Comparison of ENCODE assay signal across 8 mouse cellular contexts in the genomic region with DNA sequence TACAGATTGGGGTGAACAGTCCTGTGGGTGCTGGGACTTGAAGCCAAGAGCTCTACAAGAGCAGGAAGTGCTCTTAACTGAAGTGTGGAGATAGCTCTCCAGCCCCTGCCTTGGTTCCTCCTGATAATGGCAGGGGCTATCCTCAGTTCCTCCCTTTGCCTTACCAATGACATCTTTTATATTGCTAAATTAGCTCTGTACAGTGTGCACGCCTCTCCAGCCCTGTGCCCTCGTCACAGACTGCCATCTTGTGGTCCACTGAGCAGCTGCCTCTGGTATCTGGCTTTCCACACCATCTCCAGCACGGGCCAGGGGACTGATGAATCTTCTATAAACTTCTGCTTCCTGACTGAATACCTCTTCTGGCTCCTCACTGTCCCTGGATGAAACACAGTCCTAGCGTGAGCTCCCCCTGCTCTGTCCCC. TPM values are rescaled to one million over a fixed set of nuclear protein-coding genes. Genes with fewer than 3 reads are reported as not detected.
DNase-seq lines count a peak whose midpoint lies in the region; ATAC-seq and TF ChIP-seq lines count a peak whose summit lies in the region.

No protein-coding gene starts in this region.

- H3K27ac ChIP-seq in hindbrain, embryonic 11.5 days (ENCODE audit: low read depth, low read length), result no peak overlapping the region
- no peak overlapping the region for H3K27ac ChIP-seq in lung, postnatal 0 days (ENCODE audit: low read length)

- H3K4me1 ChIP-seq in hindbrain, embryonic 11.5 days (replicated peaks; ENCODE audit: control insufficient read depth, insufficient read depth, low read length), result no peaks in the 10 kb centered on the region; the same call in 1 of the 2 replicates
- H3K4me1 ChIP-seq in lung, postnatal 0 days (ENCODE audit: insufficient read depth, low read depth, low read length), result no peaks in the 10 kb centered on the region

- ATAC-seq in frontal cortex, adult (ENCODE audit: low TSS enrichment), result peak; percentile 86
- ATAC-seq in hindbrain, embryonic 11.5 days (ENCODE audit: low FRiP score), result peak; percentile 75
- ATAC-seq in lung, postnatal 0 days, result peak; percentile 82

- no peak overlapping the region for H3K9ac ChIP-seq in hindbrain, embryonic 11.5 days (ENCODE audit: low read depth, low read length)
- no peak overlapping the region for H3K9ac ChIP-seq in lung, postnatal 0 days (replicated peaks; ENCODE audit: low read depth)

- H3K36me3 ChIP-seq in hindbrain, embryonic 11.5 days (ENCODE audit: control insufficient read depth, insufficient read depth, low read length), result no peaks in the 10 kb centered on the region
- no peaks in the 10 kb centered on the region for H3K36me3 ChIP-seq in lung, postnatal 0 days (ENCODE audit: insufficient read depth, low read length)

- no peak overlapping the region for H3K4me3 ChIP-seq in hindbrain, embryonic 11.5 days (ENCODE audit: low read depth, low read length)
- no peak overlapping the region for H3K4me3 ChIP-seq in lung, postnatal 0 days (ENCODE audit: low read depth, low read length)

- TF ChIP-seq CTCF in lung, postnatal 0 days (IDR thresholded peaks at IDR 0.05), result peak; percentile 83

- WGBS in hindbrain, embryonic 11.5 days, result 30% methylated on average over 4 of the region's 4 CpGs
- WGBS in lung, postnatal 0 days, result 17% methylated on average over 4 of the region's 4 CpGs

- no peak for TF ChIP-seq EP300 in lung, postnatal 0 days (IDR thresholded peaks at IDR 0.05)

- H3K9me3 ChIP-seq in hindbrain, embryonic 11.5 days (ENCODE audit: control insufficient read depth, low read length), result no peaks in the 10 kb centered on the region
- no peaks in the 10 kb centered on the region for H3K9me3 ChIP-seq in lung, postnatal 0 days (ENCODE audit: low read length)

- no peak overlapping the region for H3K4me2 ChIP-seq in hindbrain, embryonic 11.5 days (replicated peaks; ENCODE audit: low read depth, low read length)
- no peak overlapping the region for H3K4me2 ChIP-seq in lung, postnatal 0 days (replicated peaks; ENCODE audit: low read depth, low read length)

- no peaks in the 10 kb centered on the region for H3K27me3 ChIP-seq in hindbrain, embryonic 11.5 days (ENCODE audit: control insufficient read depth, insufficient read depth, low read length)
- no peaks in the 10 kb centered on the region for H3K27me3 ChIP-seq in lung, postnatal 0 days (replicated peaks; ENCODE audit: insufficient read depth, low read length)

- peak; percentile 61 to 65 for DNase-seq in cerebellum, adult 18-20 months
- DNase-seq in cerebellum, adult 9-11 months, result no peak
- peak; percentile 34 for DNase-seq in cerebellum, adult 8-10 months
- DNase-seq in hindbrain, embryonic 11.5 days (ENCODE audit: low spot score), result peak; percentile 64
- peak; percentile 62 to 76 for DNase-seq in layer of hippocampus, postnatal 14 days (ENCODE audit: low spot score in 2 of 2)
- DNase-seq in lung, postnatal 0 days (ENCODE audit: low spot score), result peak; percentile 68
- peak; percentile 70 for DNase-seq in right cerebral cortex, adult 18-20 months

RNA-seq across cellular contexts. Expression of gene Pyroxd2, which starts 8.4 kb away (rescaled TPM):
- 0.67 and 0.88 TPM in 2 replicates for polyA plus RNA-seq in hindbrain, embryonic 11.5 days (2014; fragmentation: Nextera tagmentation; extraction: Ambion mirVana)
- 1 to 10 TPM; 3.0 to 3.1 TPM for total RNA-seq in layer of hippocampus, postnatal 14 days (2021)
- polyA plus RNA-seq in lung, postnatal 0 days (2015; fragmentation: Nextera tagmentation; extraction: Ambion mirVana), result 3.8 and 4.3 TPM in 2 replicates

RNA-seq across cellular contexts. Expression of gene Hps1, which starts 35.6 kb away (rescaled TPM):
- 9.7 and 10.6 TPM in 2 replicates for polyA plus RNA-seq in hindbrain, embryonic 11.5 days (2014; fragmentation: Nextera tagmentation; extraction: Ambion mirVana)
- 1 to 10 TPM; 7.2 to 9.9 TPM for total RNA-seq in layer of hippocampus, postnatal 14 days (2021)
- 8.0 and 8.8 TPM in 2 replicates for polyA plus RNA-seq in lung, postnatal 0 days (2015; fragmentation: Nextera tagmentation; extraction: Ambion mirVana)
